Mouse (Mus musculus): Measurements from ENCODE around the gene Wsb2. TPM values are rescaled to one million over a fixed set of nuclear protein-coding genes. Genes with fewer than 3 reads are reported as not detected.

Gene Wsb2
- polyA plus RNA-seq, 1 experiment from 2014 or later, result 89.6 TPM

- H3K36me3 ChIP-seq (ENCODE audit: control insufficient read depth, insufficient read depth, low read length), result no peaks in the 10 kb centered on the region
- no peak overlapping the region for H3K4me2 ChIP-seq (ENCODE audit: low read depth, low read length)
- DNase-seq (ENCODE audit: low spot score) (no peak), ATAC-seq (ENCODE audit: low read depth) (no peak)
- no peak overlapping the region for H3K9ac ChIP-seq (ENCODE audit: low read depth, low read length)
- no peaks in the 10 kb centered on the region for H3K4me1 ChIP-seq (ENCODE audit: control insufficient read depth, insufficient read depth, low read length)
- peaks cover 24% of the 10 kb centered on the region for H3K27me3 ChIP-seq (replicated peaks; ENCODE audit: control insufficient read depth, insufficient read depth, low read length)
- 63% methylated on average over 4 of the region's 4 CpGs for WGBS
- no peak overlapping the region for H3K27ac ChIP-seq (replicated peaks; ENCODE audit: low read depth, low read length)
- H3K9me3 ChIP-seq (ENCODE audit: control insufficient read depth, low read length), result no peaks in the 10 kb centered on the region
- H3K4me3 ChIP-seq (ENCODE audit: low read depth, low read length), result no peak overlapping the region
Measured at GRCm38 (mm10) chr5:117408216-117408615, 51.1 kb downstream of the Wsb2 start.

- Histone ChIP-seq H3K27ac (replicated peaks; ENCODE audit: low read depth, low read length) (no peak overlapping the region), H3K4me3 (ENCODE audit: low read depth, low read length) (no peak overlapping the region), H3K4me1 (ENCODE audit: control insufficient read depth, insufficient read depth, low read length) (no peaks in the 10 kb centered on the region; the same call in 1 of the 2 replicates), H3K36me3 (ENCODE audit: control insufficient read depth, insufficient read depth, low read length) (no peaks in the 10 kb centered on the region), H3K4me2 (ENCODE audit: low read depth, low read length) (no peak overlapping the region), H3K9ac (ENCODE audit: low read depth, low read length) (no peak overlapping the region), H3K9me3 (ENCODE audit: control insufficient read depth, low read length) (no peaks in the 10 kb centered on the region), H3K27me3 (replicated peaks; ENCODE audit: control insufficient read depth, insufficient read depth, low read length) (peaks cover 35% of the 10 kb centered on the region)
- WGBS, result 64% methylated on average over 6 of the region's 6 CpGs
- DNase-seq (ENCODE audit: low spot score) (no peak), ATAC-seq (ENCODE audit: low read depth) (no peak)
Measured at GRCm38 (mm10) chr5:117409369-117409768, 52.3 kb downstream of the Wsb2 start.

- Histone ChIP-seq H3K9me3 (ENCODE audit: control insufficient read depth, low read length) (no peaks in the 10 kb centered on the region), H3K4me1 (ENCODE audit: control insufficient read depth, insufficient read depth, low read length) (no peaks in the 10 kb centered on the region; the same call in 1 of the 2 replicates), H3K27me3 (replicated peaks; ENCODE audit: control insufficient read depth, insufficient read depth, low read length) (peaks cover 60% of the 10 kb centered on the region), H3K4me2 (ENCODE audit: low read depth, low read length) (peak within 1 kb of the TSS; percentile 90), H3K9ac (ENCODE audit: low read depth, low read length) (peak within 1 kb of the TSS; percentile 46), H3K4me3 (ENCODE audit: low read depth, low read length) (peak within 1 kb of the TSS; percentile 60), H3K27ac (replicated peaks; ENCODE audit: low read depth, low read length) (peak within 1 kb of the TSS; percentile 48; the same call in 1 of the 2 replicates), H3K36me3 (ENCODE audit: control insufficient read depth, insufficient read depth, low read length) (no peaks in the 10 kb centered on the region)
- DNase-seq (ENCODE audit: low spot score) (peak; percentile 59), ATAC-seq (ENCODE audit: low read depth) (peak; percentile 87)
- under 1% methylated on average over 38 of the region's 89 CpGs for WGBS
Measured at GRCm38 (mm10) chr5:117413507-117414501, 56.7 kb downstream of the Wsb2 start, which contains the start of gene Ksr2. Ksr2 (plus strand) TSS chr5:117414000.

- Histone ChIP-seq H3K9me3 (ENCODE audit: control insufficient read depth, low read length) (no peaks in the 10 kb centered on the region), H3K9ac (ENCODE audit: low read depth, low read length) (no peak overlapping the region), H3K36me3 (ENCODE audit: control insufficient read depth, insufficient read depth, low read length) (no peaks in the 10 kb centered on the region), H3K27me3 (replicated peaks; ENCODE audit: control insufficient read depth, insufficient read depth, low read length) (peaks cover 57% of the 10 kb centered on the region), H3K4me3 (ENCODE audit: low read depth, low read length) (peak overlapping the region; percentile 60), H3K4me2 (ENCODE audit: low read depth, low read length) (peak overlapping the region; percentile 90), H3K4me1 (ENCODE audit: control insufficient read depth, insufficient read depth, low read length) (no peaks in the 10 kb centered on the region; the same call in 1 of the 2 replicates), H3K27ac (replicated peaks; ENCODE audit: low read depth, low read length) (no peak overlapping the region)
- WGBS, result 3% methylated on average over 10 of the region's 10 CpGs
- DNase-seq (ENCODE audit: low spot score), result no peak
- ATAC-seq (ENCODE audit: low read depth), result no peak
Measured at GRCm38 (mm10) chr5:117414611-117415010, 57.5 kb downstream of the Wsb2 start.

- DNase-seq (ENCODE audit: low spot score) (no peak), ATAC-seq (ENCODE audit: low read depth) (no peak)
- peak overlapping the region; percentile 60; the same call in 1 of the 2 replicates for H3K4me3 ChIP-seq (ENCODE audit: low read depth, low read length)
- H3K27ac ChIP-seq (replicated peaks; ENCODE audit: low read depth, low read length), result no peak overlapping the region
- peak overlapping the region; percentile 90; the same call in 1 of the 2 replicates for H3K4me2 ChIP-seq (ENCODE audit: low read depth, low read length)
- H3K36me3 ChIP-seq (ENCODE audit: control insufficient read depth, insufficient read depth, low read length), result no peaks in the 10 kb centered on the region
- no peaks in the 10 kb centered on the region for H3K9me3 ChIP-seq (ENCODE audit: control insufficient read depth, low read length)
- H3K4me1 ChIP-seq (ENCODE audit: control insufficient read depth, insufficient read depth, low read length), result no peaks in the 10 kb centered on the region; the same call in 1 of the 2 replicates
- peaks cover 57% of the 10 kb centered on the region for H3K27me3 ChIP-seq (replicated peaks; ENCODE audit: control insufficient read depth, insufficient read depth, low read length)
- H3K9ac ChIP-seq (ENCODE audit: low read depth, low read length), result no peak overlapping the region
- WGBS, result 33% methylated on average over 15 of the region's 19 CpGs
Measured at GRCm38 (mm10) chr5:117415011-117415912, 58.2 kb downstream of the Wsb2 start.

- Histone ChIP-seq H3K27ac (replicated peaks; ENCODE audit: low read depth, low read length) (no peak overlapping the region), H3K27me3 (replicated peaks; ENCODE audit: control insufficient read depth, insufficient read depth, low read length) (peaks cover 45% of the 10 kb centered on the region), H3K4me3 (ENCODE audit: low read depth, low read length) (no peak overlapping the region), H3K4me1 (ENCODE audit: control insufficient read depth, insufficient read depth, low read length) (no peaks in the 10 kb centered on the region; the same call in 1 of the 2 replicates), H3K9me3 (ENCODE audit: control insufficient read depth, low read length) (no peaks in the 10 kb centered on the region), H3K4me2 (ENCODE audit: low read depth, low read length) (no peak overlapping the region), H3K36me3 (ENCODE audit: control insufficient read depth, insufficient read depth, low read length) (no peaks in the 10 kb centered on the region), H3K9ac (ENCODE audit: low read depth, low read length) (no peak overlapping the region)
- no peak for DNase-seq (ENCODE audit: low spot score)
- no peak for ATAC-seq (ENCODE audit: low read depth)
- 73% methylated on average over 2 of the region's 2 CpGs for WGBS
Measured at GRCm38 (mm10) chr5:117417442-117417841, 60.3 kb downstream of the Wsb2 start.

Other genes starting within 250 kb of the Wsb2 start
- gene Suds3, start 241.2 kb upstream of the Wsb2 start, polyA plus RNA-seq (2014; fragmentation: Nextera tagmentation; extraction: Ambion mirVana), result 39.5 and 40.2 TPM in 2 replicates
- gene Taok3, start 237.2 kb upstream of the Wsb2 start, polyA plus RNA-seq (2014; fragmentation: Nextera tagmentation; extraction: Ambion mirVana), result 18.1 and 21.6 TPM in 2 replicates
- 617 and 666 TPM in 2 replicates for gene Pebp1, start 69.7 kb upstream of the Wsb2 start, polyA plus RNA-seq (2014; fragmentation: Nextera tagmentation; extraction: Ambion mirVana)
- gene Vsig10, start 38.2 kb upstream of the Wsb2 start, polyA plus RNA-seq (2014; fragmentation: Nextera tagmentation; extraction: Ambion mirVana), result 3.9 TPM in 2 replicates
- gene Rfc5, start 31.7 kb downstream of the Wsb2 start, polyA plus RNA-seq (2014; fragmentation: Nextera tagmentation; extraction: Ambion mirVana), result 61.9 and 69.1 TPM in 2 replicates
- 0.33 and 0.81 TPM in 2 replicates for gene Ksr2, start 56.7 kb downstream of the Wsb2 start, polyA plus RNA-seq (2014; fragmentation: Nextera tagmentation; extraction: Ambion mirVana)

All from embryonic facial prominence, embryonic 14.5 days (tissue).